Mouse (Mus musculus): ENCODE measurements around the gene Gm45711. TPM values are rescaled to one million over a fixed set of nuclear protein-coding genes. Genes with fewer than 3 reads are reported as not detected.
"Not testable (repeated sequence)": the region's sequence is repeated elsewhere in the genome, so short reads cannot be mapped to it uniquely, and the experiment has no call there.

Gm45711 gene
- polyA plus RNA-seq, 1 experiment from 2014 or later, result not detected

GRCm38 (mm10) chr8:104301577-104301976 lies 8.3 kb downstream of the Gm45711 start:
- not testable (repeated sequence) for H3K9ac ChIP-seq; H3K36me3 ChIP-seq (replicated peaks; ENCODE audit: control insufficient read depth, insufficient read depth); H3K4me3 ChIP-seq (replicated peaks; ENCODE audit: low read length); H3K9me3 ChIP-seq (ENCODE audit: control insufficient read depth, low read length); H3K4me2 ChIP-seq (replicated peaks); H3K4me1 ChIP-seq (replicated peaks; ENCODE audit: control insufficient read depth, insufficient read depth, low read length); H3K27me3 ChIP-seq (ENCODE audit: control insufficient read depth, insufficient read depth, low read length)
- H3K27ac ChIP-seq, result peak overlapping the region; percentile 14; the same call in 1 of the 2 replicates
- WGBS, result 2% methylated on average over 3 of the region's 3 CpGs
- DNase-seq (ENCODE audit: low spot score) (peak; percentile 36), ATAC-seq (ENCODE audit: low FRiP score) (peak; percentile 60; the same call in 1 of the 2 replicates)

DNA sequence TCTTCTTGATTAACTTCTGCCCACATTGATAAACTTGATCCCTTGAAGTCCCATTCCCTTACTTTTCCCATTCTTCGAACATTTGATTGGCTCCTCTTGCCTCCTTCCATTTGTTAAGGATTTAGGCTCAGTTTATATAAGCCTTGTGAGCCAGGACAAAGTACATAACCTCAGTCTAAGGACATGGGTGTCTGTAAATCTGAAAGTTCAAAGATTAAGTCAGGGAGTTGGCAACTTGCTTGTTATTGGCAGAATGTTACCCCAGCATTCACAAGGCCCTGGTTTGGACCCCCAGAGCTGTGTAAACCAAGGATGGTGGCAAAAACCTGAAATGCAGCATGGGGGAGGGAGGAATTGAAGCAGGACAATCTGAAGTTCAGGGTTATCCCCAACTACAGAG lies 15.5 kb downstream of the Gm45711 start:
- ATAC-seq (ENCODE audit: low FRiP score) (no peak), DNase-seq (ENCODE audit: low spot score) (no peak)
- WGBS, result 91% methylated on average over 1 of the region's 1 CpGs
- Histone ChIP-seq H3K4me3 (replicated peaks; ENCODE audit: low read length) (no peak overlapping the region), H3K4me2 (replicated peaks) (no peak overlapping the region), H3K36me3 (replicated peaks; ENCODE audit: control insufficient read depth, insufficient read depth) (no peaks in the 10 kb centered on the region), H3K27ac (no peak overlapping the region), H3K9me3 (ENCODE audit: control insufficient read depth, low read length) (no peaks in the 10 kb centered on the region), H3K4me1 (replicated peaks; ENCODE audit: control insufficient read depth, insufficient read depth, low read length) (no peaks in the 10 kb centered on the region), H3K27me3 (ENCODE audit: control insufficient read depth, insufficient read depth, low read length) (no peaks in the 10 kb centered on the region), H3K9ac (no peak overlapping the region)

- H3K4me2 ChIP-seq (replicated peaks); H3K27ac ChIP-seq; H3K9ac ChIP-seq; H3K4me1 ChIP-seq (replicated peaks; ENCODE audit: control insufficient read depth, insufficient read depth, low read length); H3K9me3 ChIP-seq (ENCODE audit: control insufficient read depth, low read length); H3K36me3 ChIP-seq (replicated peaks; ENCODE audit: control insufficient read depth, insufficient read depth); ATAC-seq (ENCODE audit: low FRiP score); DNase-seq (ENCODE audit: low spot score); H3K27me3 ChIP-seq (ENCODE audit: control insufficient read depth, insufficient read depth, low read length); H3K4me3 ChIP-seq (replicated peaks; ENCODE audit: low read length): not testable (repeated sequence)
- 92% methylated on average over 12 of the region's 12 CpGs for WGBS
Measured at GRCm38 (mm10) chr8:104293081-104293480, 16.8 kb downstream of the Gm45711 start, which contains the start of gene Cmtm2a. TSS of gene Cmtm2a (minus strand) at chr8:104293181.

DNA sequence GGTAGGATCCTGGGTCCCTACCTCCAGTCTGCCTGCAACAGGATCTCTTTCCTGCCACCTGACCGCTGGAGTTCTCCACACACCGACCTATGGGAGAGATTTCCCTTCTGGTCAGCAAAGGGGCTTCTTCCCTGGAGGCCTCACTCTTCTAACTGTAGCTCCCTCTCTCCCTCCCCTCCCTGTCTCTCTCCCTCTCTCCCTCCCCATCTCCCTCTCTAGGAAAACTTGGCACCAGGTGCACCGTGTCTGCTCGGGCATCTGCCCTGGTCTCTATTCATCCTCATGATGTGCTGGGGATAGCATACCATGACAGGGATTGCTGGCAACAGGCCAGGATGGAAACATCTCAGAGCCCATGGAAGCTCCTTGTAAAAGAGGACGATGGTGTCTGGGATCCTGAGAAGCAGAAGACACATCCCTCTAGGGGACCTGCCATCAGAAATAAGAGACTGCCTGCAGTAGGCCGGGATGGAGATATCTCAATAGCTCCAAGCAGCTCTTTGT lies 40.9 kb downstream of the Gm45711 start:
- DNase-seq (ENCODE audit: low spot score) (no peak), ATAC-seq (ENCODE audit: low FRiP score) (no peak)
- Histone ChIP-seq H3K4me3 (replicated peaks; ENCODE audit: low read length) (no peak overlapping the region), H3K27me3 (ENCODE audit: control insufficient read depth, insufficient read depth, low read length) (no peaks in the 10 kb centered on the region), H3K9ac (no peak overlapping the region), H3K27ac (no peak overlapping the region), H3K36me3 (replicated peaks; ENCODE audit: control insufficient read depth, insufficient read depth) (0 out of 2 replicates have a peak, but pooled peaks cover under 1% of the 10 kb centered on the region), H3K4me1 (replicated peaks; ENCODE audit: control insufficient read depth, insufficient read depth, low read length) (no peaks in the 10 kb centered on the region), H3K4me2 (replicated peaks) (no peak overlapping the region), H3K9me3 (ENCODE audit: control insufficient read depth, low read length) (no peaks in the 10 kb centered on the region)
- 84% methylated on average over 6 of the region's 6 CpGs for WGBS

- Histone ChIP-seq H3K27ac (no peak overlapping the region), H3K4me1 (replicated peaks; ENCODE audit: control insufficient read depth, insufficient read depth, low read length) (no peaks in the 10 kb centered on the region), H3K4me3 (replicated peaks; ENCODE audit: low read length) (no peak overlapping the region), H3K9me3 (ENCODE audit: control insufficient read depth, low read length) (no peaks in the 10 kb centered on the region), H3K27me3 (ENCODE audit: control insufficient read depth, insufficient read depth, low read length) (no peaks in the 10 kb centered on the region), H3K4me2 (replicated peaks) (no peak overlapping the region), H3K9ac (no peak overlapping the region), H3K36me3 (replicated peaks; ENCODE audit: control insufficient read depth, insufficient read depth) (peaks cover 7% of the 10 kb centered on the region)
- ATAC-seq (ENCODE audit: low FRiP score) (no peak), DNase-seq (ENCODE audit: low spot score) (no peak)
Measured at GRCm38 (mm10) chr8:104268368-104268767, 41.5 kb downstream of the Gm45711 start.

DNA sequence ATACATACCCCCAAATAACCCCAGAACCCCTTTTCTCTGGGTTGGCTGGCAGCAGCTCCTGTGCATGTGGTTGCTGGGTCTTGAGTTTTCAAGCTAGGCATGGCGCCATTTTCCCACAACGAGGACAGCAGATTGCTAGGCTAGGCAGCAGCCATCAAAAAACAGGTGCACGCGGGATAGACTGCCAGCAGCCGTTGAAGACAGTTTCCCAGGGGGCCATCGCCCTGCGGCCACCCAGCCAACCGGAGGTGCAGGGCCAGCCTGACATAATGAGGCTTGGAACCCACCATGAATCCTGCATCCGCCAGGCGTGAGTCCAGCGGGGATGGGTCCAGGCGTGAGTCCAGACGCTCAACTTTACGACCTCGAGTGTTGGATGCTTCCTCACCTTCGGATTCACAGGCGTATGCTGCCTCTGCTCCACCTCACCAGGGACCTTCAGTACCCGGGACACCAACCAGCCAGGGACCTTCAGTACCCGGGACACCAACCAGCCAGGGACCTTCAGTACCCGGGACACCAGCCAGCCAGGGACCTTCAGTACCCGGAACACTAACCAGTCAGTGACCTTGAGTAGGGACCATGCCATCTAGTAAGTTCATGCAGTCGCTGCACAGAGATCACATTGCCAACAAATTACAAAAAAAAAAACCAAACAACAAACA lies 45.5 kb downstream of the Gm45711 start:
- H3K4me2 ChIP-seq (replicated peaks); H3K9ac ChIP-seq; H3K9me3 ChIP-seq (ENCODE audit: control insufficient read depth, low read length); H3K27me3 ChIP-seq (ENCODE audit: control insufficient read depth, insufficient read depth, low read length); DNase-seq (ENCODE audit: low spot score); H3K4me3 ChIP-seq (replicated peaks; ENCODE audit: low read length); ATAC-seq (ENCODE audit: low FRiP score); H3K27ac ChIP-seq; H3K4me1 ChIP-seq (replicated peaks; ENCODE audit: control insufficient read depth, insufficient read depth, low read length): not testable (repeated sequence)
- peaks cover 12% of the 10 kb centered on the region for H3K36me3 ChIP-seq (replicated peaks; ENCODE audit: control insufficient read depth, insufficient read depth)
- WGBS, result 97% methylated on average over 22 of the region's 22 CpGs

DNA sequence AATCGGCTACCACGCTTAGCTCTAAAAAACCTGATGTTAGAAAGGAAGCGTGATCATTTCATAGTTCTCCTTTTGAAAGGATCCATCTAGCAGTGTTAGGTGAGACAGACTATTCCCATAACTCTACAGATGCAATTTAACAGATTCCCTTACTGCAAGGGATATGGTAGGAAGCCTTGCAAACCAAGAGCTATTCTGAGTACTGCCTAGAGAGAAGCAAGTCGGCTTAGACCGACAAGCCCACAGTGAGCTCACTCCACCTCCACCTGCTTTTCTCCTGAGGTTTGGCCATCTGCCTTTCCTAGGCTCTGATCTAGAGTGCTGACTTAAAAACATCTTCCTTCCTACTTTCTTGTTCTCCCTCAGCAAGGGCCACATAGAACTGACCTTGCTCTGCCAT lies 48.1 kb downstream of the Gm45711 start:
- not testable (repeated sequence) for H3K27me3 ChIP-seq (ENCODE audit: control insufficient read depth, insufficient read depth, low read length); ATAC-seq (ENCODE audit: low FRiP score)
- 91% methylated on average over 5 of the region's 5 CpGs for WGBS

GRCm38 (mm10) chr8:104253016-104253415 lies 56.9 kb downstream of the Gm45711 start:
- no peak overlapping the region for H3K4me3 ChIP-seq (replicated peaks; ENCODE audit: low read length)
- H3K27me3 ChIP-seq (ENCODE audit: control insufficient read depth, insufficient read depth, low read length), result no peaks in the 10 kb centered on the region
- ATAC-seq (ENCODE audit: low FRiP score), result no peak
- no peak overlapping the region for H3K9ac ChIP-seq
- peaks cover 2% of the 10 kb centered on the region for H3K9me3 ChIP-seq (ENCODE audit: control insufficient read depth, low read length)
- H3K4me1 ChIP-seq (replicated peaks; ENCODE audit: control insufficient read depth, insufficient read depth, low read length), result 0 out of 2 replicates have a peak, but pooled peaks cover 8% of the 10 kb centered on the region
- WGBS, result 90% methylated on average over 3 of the region's 3 CpGs
- H3K36me3 ChIP-seq (replicated peaks; ENCODE audit: control insufficient read depth, insufficient read depth), result peaks cover 8% of the 10 kb centered on the region
- no peak for DNase-seq (ENCODE audit: low spot score)
- H3K4me2 ChIP-seq (replicated peaks), result no peak overlapping the region
- no peak overlapping the region for H3K27ac ChIP-seq

More for the DNA sequence above, 48.1 kb downstream of the Gm45711 start:
- DNase-seq (ENCODE audit: low spot score); H3K4me1 ChIP-seq (replicated peaks; ENCODE audit: control insufficient read depth, insufficient read depth, low read length); H3K9ac ChIP-seq; H3K27ac ChIP-seq; H3K9me3 ChIP-seq (ENCODE audit: control insufficient read depth, low read length); H3K4me3 ChIP-seq (replicated peaks; ENCODE audit: low read length); H3K4me2 ChIP-seq (replicated peaks): not testable (repeated sequence)
- H3K36me3 ChIP-seq (replicated peaks; ENCODE audit: control insufficient read depth, insufficient read depth), result peaks cover 32% of the 10 kb centered on the region

- Histone ChIP-seq H3K36me3 (replicated peaks; ENCODE audit: control insufficient read depth, insufficient read depth) (no peaks in the 10 kb centered on the region), H3K9ac (peak overlapping the region; percentile 79), H3K4me3 (replicated peaks; ENCODE audit: low read length) (peak overlapping the region; percentile 54), H3K9me3 (ENCODE audit: control insufficient read depth, low read length) (no peaks in the 10 kb centered on the region), H3K4me2 (replicated peaks) (peak overlapping the region; percentile 87), H3K27me3 (ENCODE audit: control insufficient read depth, insufficient read depth, low read length) (no peaks in the 10 kb centered on the region), H3K4me1 (replicated peaks; ENCODE audit: control insufficient read depth, insufficient read depth, low read length) (peaks cover 21% of the 10 kb centered on the region), H3K27ac (no peak overlapping the region)
- under 1% methylated on average over 7 of the region's 7 CpGs for WGBS
- DNase-seq (ENCODE audit: low spot score) (no peak), ATAC-seq (ENCODE audit: low FRiP score) (no peak)
Measured at GRCm38 (mm10) chr8:104251461-104251860, 58.4 kb downstream of the Gm45711 start.

Measured in hindbrain, embryonic 14.5 days (tissue).